Mouse (Mus musculus) neural tube, embryonic 10.5 days (tissue): Measurements from ENCODE around the gene Gadl1.
"Not testable (repeated sequence)": the region's sequence is repeated elsewhere in the genome, so short reads cannot be mapped to it uniquely, and the experiment has no call there.

Source experiments
- DNase-seq: peaks from one replicate; pipeline ENCODE4 v3.0.0-alpha.2; 2017; ENCODE audit warnings: low spot score; ENCODE audit errors: extremely low spot score

Gene Gadl1

DNA sequence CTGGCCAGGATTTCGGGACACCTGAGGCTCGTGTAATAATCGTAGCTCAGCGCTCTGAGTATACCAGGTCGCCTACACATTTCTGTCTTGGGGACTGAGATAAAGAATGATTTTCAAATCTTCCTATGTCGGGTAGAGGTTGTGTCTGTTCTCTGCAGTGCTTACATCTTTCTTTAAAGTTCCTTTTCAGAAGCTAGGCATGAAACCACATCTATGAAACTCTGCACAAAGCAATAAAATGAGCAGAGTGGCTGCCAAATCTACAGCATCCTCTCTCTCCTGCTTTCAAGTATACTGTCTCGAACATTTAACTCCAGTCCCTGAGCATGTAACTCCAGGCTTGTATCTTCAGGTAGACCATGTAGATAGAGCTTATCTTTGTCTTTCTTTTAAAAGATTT lies 109.3 kb downstream of the Gadl1 start:
- no peak for DNase-seq

DNA sequence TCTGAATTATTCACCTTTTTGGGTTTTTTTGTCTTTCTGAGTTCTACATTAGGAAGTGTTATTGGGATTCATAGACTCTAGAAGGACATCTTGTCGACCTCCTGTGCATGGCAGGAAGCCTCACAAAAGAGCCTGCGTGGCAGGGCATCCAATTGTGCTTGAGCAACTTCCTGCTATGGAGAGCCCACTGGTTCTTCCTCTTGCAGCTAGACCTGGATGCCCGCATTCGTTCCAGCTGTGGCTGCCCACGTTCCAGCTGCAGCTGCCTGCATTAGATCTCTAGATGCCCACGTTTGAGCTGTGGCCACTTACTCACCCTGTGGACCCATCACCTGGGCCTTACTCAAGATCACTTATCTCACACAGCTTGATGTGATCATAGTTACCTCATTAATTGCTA lies 116.1 kb downstream of the Gadl1 start:
- DNase-seq = no peak

DNA sequence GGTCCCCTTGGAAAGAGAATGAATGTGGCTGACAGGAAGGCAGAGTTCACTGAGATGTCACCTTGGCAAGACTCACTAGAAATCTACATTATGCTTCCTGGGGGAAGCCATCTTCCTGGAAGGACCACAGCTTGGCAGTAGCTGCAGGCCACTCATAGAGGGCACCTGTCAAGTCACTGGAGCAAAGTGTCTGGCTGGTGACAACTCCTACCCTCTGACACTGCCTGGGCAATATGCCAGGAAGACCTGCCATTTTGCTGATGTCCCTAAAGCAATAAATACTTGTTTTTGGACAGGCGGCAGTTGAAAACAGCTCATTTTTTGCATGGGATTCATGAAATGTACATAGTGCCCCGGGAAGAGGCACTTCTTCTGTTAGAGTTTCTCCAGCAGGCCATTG lies 119.8 kb downstream of the Gadl1 start:
- no peak for DNase-seq

GRCm38 (mm10) chr9:116032711-116033110 lies 123.5 kb downstream of the Gadl1 start:
- no peak for DNase-seq

- no peak for DNase-seq
Observed at GRCm38 (mm10) chr9:116038275-116038674, 129.0 kb downstream of the Gadl1 start.

DNA sequence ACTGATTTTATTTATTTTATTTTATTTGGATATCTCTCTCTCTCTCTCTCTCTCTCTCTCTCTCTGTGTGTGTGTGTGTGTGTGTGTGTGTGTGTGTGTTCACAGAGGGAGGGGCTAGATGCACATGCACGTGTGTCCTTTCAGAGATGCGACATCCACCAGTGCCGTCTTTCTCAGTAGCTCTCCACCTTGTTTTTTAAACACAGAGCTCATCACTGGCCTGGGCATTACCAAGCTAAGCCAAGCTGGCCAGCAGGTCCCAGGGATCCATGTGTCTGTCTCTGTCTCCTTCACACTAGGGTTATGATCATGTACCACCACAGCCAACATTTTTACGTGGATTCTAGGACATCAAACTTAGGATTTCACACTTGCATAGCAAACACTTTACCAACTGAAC lies 130.7 kb downstream of the Gadl1 start:
- DNase-seq = no peak

- not testable (repeated sequence) for DNase-seq
Observed at GRCm38 (mm10) chr9:116040852-116041251, 131.6 kb downstream of the Gadl1 start.

DNA sequence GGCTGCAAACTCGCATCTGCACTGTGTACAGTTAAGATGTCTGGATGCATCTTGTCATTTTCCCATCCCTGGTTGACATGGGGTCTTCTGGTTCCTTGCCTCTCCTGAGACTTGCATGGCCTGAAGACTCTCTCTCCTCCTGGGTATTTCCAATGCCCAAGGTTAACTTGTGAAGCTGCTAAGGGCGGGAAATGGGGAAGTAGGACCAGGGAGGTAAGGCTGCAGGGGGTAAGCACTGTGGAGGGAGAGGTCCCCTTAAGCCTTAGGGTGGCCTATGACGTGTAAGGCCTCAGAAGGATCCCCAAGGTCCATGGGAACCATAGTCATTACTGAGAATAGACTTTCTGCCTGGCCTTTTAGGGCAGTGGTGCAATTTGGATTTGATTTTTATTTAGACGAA lies 132.1 kb downstream of the Gadl1 start:
- DNase-seq = no peak

DNA sequence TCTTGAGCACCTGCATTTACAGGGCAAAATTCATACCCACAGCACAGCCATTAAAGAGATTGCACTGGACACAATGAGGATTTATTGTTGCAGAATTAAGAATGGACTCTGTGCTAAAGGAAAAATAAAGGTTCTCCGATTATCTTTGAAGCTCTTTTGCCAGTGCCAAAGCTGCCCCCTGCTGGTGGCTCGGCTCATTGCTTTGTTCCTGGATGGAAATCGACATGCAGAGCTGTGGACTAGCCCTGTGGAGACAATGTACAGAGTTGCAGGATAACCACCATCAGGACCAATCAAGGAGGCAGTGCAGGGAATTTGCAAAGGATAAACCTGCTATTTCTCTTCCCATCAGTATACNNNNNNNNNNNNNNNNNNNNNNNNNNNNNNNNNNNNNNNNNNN lies 132.5 kb downstream of the Gadl1 start:
- DNase-seq = peak; percentile 86

GRCm38 (mm10) chr9:116049985-116050384 lies 140.7 kb downstream of the Gadl1 start:
- no peak for DNase-seq

DNA sequence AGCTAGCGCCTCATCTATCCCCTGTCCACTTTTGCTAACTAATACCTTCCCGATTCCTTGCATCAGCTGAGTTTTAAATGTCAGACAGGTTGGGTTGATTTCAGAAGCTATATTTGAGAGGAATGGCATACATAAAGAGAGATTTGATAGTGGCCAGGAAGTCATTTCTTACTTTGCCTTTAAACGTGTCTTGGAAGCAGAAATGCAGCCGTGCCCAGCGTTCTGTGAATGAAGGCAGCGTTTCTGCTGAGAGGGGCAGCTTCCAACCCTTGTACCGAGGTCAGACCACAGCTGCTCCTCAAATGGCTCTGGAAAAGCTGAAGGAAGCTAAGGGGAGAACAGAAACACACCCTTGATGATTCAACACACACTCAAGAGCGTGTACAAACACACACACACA lies 144.7 kb downstream of the Gadl1 start:
- no peak for DNase-seq

- no peak for DNase-seq
Observed at GRCm38 (mm10) chr9:116058475-116058874, 149.2 kb downstream of the Gadl1 start.

- no peak for DNase-seq
Observed at GRCm38 (mm10) chr9:116059156-116059555, 149.9 kb downstream of the Gadl1 start.

GRCm38 (mm10) chr9:116060691-116061090 lies 151.4 kb downstream of the Gadl1 start:
- DNase-seq = peak; percentile 22

DNA sequence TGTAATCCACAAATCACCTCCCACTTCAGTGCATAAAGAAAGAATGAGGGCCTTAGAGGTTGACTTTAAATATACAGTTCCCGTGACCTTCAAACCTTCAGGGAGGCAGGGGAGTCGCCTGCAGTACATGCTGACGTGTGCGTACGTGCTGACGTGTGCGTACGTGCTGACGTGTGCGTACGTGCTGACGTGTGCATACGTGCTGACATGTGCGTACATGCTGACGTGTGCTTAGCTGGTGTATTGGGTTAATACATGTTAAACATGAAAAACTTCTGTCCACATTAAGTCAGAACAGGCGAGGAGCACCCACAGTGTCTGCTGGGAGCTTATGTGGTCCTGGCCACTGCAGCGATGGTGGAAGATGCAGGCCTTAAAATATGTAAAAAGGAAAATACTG lies 155.5 kb downstream of the Gadl1 start:
- no peak for DNase-seq

DNA sequence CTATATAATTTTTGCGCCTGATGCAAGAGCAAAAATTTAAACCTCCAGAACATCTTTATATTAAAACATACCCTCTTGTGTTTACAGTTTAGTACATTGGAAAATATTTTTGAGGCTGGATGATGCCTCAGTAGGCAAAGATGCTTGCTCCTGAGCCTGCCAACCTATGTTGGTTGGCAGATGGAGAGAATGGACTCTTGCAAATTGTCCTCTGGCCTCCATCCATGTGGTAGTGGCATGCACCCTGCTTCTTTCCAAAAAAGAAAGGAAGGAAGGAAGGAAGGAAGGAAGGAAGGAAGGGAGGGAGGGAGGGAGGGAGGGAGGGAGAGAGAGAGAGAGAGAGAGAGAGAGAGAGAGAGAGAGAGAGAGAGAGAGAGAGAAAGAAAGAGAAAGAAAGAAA lies 162.3 kb downstream of the Gadl1 start:
- not testable (repeated sequence) for DNase-seq

DNA sequence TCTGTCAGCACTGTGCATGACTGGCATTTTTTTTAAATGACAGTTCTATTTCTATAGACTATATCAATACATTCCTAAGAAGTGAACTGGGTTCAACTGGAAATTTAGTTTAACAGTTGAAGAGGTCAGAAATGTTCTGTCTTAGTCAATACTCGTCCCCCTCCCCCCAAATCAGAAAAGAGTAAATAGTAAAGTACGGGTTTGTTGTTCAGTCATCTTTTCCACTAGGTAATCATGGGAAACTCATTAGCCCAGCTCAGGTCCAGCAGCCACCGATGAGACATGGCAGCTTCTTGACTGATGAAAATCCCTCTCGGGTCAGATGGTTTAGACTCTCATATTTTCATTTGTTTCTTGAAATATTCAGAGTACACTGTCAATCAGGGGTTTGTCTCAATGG lies 166.9 kb downstream of the Gadl1 start:
- no peak for DNase-seq

DNA sequence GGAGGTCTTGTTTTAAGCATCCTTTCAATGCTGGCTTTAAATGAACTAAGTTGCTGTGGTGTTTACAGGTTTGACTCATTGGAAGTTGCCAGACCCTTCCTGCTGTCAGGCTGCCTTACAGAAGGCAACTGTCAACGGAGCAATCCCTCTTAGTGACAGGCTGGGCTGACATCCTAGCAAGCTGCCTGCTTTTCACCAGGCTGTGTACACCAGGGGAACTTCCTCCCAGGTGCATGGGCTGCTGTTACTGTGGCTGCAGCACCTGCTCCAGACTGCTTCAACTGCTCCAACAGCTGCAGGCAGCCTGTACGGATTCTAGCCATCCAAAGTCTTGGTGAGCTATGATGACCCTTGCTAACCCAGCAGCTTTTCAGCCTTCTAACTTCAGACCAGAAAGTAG lies 167.7 kb downstream of the Gadl1 start:
- no peak for DNase-seq

GRCm38 (mm10) chr9:116077419-116077818 lies 168.2 kb downstream of the Gadl1 start:
- no peak for DNase-seq

DNA sequence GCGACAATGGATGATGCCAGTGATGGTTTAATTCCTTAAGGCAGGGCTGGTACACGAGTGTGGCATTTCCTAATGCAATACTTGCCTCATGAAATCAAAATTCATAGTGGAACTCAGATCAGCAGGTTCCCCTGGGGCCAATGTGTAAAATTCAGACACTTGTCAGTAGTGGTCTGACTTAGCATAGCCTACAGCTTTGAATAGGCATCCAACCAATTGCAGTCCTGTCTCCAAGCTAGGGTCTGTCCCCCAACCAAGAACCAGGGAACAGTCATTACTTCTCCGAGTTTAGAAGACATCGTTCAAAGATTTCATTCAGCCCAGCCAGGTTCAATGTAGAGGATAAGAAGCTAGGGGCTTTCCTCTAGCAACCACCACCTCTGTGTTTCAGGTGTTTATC lies 172.5 kb downstream of the Gadl1 start:
- DNase-seq = no peak

DNA sequence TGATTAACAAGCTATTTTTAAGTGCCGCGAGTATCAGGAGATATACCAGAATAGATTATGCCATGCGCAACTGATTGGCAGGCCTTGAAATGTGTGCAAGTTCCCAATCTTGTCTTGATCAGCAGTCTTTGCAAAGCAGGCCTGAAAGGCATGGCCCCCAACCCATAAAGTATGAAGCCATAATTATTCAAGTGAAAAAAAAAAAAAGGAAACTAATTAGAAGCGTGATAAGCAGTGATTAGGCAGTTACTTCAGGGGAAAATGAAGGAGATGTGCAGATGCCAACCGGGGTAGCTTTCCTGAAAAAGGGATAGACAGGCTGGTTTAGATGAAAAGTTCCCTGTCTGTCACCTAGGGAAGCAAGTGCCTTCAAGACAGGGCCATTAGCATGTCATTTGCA lies 174.0 kb downstream of the Gadl1 start:
- no peak for DNase-seq

- DNase-seq = no peak
Observed at GRCm38 (mm10) chr9:116083726-116084323, 174.6 kb downstream of the Gadl1 start.

DNA sequence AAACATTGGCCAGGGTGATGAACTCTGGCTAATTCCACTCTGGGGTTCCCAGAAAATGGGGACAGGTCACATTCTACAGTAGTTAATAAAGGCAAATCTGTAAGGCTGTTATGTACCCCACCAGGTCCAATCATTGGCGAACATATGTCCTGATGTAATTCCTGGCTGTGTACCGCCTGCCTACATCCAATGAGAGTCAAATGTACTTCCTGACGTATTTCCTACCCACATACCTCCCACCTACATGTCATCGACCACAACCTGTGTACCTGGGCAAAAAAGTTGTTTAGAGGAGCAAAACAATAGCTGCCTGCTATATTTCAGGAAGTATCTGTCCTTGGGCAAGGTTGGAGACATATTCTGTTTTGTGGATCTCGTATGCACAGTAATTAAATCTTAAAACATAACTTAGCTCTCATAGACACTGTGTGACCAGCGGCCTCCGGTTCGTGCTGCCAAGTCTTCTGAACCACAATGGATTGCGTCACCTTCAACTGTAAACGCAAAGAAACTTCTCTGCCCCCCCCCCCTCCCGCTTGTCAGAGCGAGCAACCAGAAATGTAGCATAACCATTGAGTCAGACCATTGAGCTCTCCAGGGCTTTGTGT lies 175.2 kb downstream of the Gadl1 start:
- no peak for DNase-seq

GRCm38 (mm10) chr9:116085999-116086398 lies 176.7 kb downstream of the Gadl1 start:
- DNase-seq = no peak
